Mouse (Mus musculus) kidney, postnatal 14 days (tissue): ENCODE measurements around the gene H2-Oa.

Source experiments
- DNase-seq: peaks from one replicate; pipeline ENCODE4 v3.0.0; 2022; ENCODE audit warnings: mixed read lengths

Gene H2-Oa

GRCm38 (mm10) chr17:34102831-34103230, 10.7 kb downstream of the H2-Oa start:
- no peak for DNase-seq

DNA sequence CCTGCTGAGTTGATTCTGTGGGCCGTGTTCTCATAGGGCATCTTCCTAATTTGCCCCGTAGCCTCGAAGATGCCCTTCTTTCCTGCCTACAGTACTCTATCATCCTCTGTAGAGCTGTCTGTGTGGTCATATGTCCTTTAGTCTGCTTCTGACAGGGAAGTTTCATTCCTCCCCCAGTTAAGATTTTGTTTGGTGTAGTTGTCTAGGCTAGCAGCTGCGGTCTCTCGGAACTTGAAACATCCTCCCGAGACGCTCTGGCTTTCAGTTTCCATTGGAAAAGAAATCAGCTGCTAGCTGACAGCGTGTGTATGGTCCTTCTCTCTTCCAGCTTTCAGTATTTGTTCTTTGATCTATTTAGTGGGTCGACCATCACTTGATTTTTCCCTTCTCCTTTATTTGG, 12.7 kb downstream of the H2-Oa start:
- no peak for DNase-seq

- DNase-seq = no peak
These were observed 14.4 kb downstream of the H2-Oa start for GRCm38 (mm10) chr17:34106555-34106954.

- no peak for DNase-seq
These were observed 15.1 kb downstream of the H2-Oa start for GRCm38 (mm10) chr17:34107109-34107867.

DNA sequence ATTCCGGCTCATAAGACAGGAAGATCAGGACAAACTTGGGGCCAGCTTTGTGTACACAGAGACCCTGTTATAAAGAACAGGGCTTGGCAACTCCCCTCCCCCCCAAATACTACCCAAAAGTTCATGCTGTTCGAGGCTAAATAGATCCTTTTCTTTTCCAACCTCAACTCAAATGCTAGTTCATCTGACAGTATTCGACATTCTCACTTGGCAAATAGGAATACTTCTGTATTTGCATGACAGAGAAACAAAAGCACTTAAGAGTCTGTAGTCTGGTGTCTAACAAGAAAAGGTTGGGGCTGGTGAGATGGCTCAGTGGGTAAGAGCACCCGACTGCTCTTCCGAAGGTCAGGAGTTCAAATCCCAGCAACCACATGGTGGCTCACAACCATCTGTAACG, 16.3 kb downstream of the H2-Oa start:
- no peak for DNase-seq

GRCm38 (mm10) chr17:34109038-34109805, 17.1 kb downstream of the H2-Oa start:
- DNase-seq = peak; percentile 39

- no peak for DNase-seq
These were observed 17.7 kb downstream of the H2-Oa start for GRCm38 (mm10) chr17:34109806-34110195.

DNA sequence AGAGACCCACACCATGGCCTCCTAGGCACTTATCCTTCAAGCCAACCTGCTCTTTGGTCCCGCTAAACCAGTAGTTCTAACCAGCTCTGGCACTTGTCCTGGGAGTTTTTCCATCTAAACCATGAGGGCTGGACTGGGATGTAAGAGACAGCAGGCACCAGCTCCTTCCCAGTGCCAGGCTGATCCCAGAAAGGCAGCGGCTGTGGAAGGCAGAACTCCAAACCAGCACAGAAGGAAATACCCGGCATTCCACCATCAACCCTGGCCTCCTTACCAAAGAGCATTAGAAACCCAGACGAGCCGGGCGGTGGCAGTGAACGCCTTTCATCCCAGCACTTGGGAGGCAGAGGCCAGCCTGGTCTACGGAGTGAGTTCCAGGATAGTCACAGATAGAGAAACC, 18.2 kb downstream of the H2-Oa start:
- no peak for DNase-seq

DNA sequence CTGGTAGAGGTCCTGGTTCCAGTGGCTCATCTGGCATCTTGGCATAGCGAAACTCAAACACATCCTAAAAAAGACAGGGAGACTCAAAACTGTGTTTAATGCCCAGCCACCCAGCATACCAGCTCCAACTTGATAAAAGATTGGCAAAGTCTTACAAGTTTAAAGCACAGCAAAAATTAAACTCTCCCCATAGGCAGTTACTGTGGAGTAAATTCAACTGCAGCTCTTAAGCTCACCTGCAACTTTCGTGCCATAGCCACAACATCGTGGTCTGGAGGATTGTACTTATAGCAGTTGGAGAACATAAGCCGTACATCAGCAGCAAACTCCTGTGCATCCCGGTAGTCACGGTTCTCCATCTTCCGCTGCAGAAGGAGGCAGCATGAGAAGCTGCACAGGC, 22.0 kb downstream of the H2-Oa start:
- no peak for DNase-seq

- no peak for DNase-seq
These were observed 24.7 kb downstream of the H2-Oa start for GRCm38 (mm10) chr17:34116736-34117370.

GRCm38 (mm10) chr17:34117421-34118112, 25.4 kb downstream of the H2-Oa start:
- no peak for DNase-seq

DNA sequence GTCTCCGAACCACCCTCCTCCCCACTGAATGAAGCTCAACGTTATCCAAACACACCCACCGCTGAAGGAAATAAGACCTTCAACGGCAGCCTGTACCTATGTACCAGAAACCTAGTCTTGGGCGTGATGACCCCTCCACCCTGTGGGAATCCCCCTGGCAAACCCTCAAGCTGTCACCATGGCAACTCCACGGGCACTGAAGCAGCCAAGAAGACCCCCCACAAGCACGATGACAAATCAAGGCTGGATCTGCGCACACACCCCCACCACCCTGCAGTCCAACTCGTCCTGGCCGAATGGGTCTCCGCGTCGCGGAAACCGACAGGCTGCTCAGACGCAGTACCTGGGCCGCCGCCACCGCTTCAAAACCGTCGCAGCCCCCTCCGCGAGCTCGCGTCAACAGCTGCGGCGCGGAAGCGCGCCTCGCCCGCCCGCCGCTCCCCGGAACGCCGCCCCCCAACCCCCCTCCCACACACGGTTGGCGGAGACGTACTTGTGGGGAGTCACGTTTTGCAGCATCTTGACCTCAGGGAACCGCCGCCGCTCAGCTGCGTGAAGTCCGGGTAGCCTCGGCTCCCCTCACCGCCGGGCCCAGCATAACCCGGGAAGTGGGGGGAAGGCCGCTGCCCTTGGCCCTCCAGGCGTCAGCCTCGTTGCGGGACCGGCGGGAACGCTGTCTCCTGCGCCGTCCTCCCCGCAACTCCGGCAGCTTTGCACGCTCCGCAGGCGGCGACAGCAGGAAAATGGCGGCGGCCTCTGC, 26.2 kb downstream of the H2-Oa start:
- peak; percentile 48 for DNase-seq

- DNase-seq = no peak
These were observed 26.7 kb downstream of the H2-Oa start for GRCm38 (mm10) chr17:34118873-34119248.

GRCm38 (mm10) chr17:34119249-34120179, 27.4 kb downstream of the H2-Oa start, which contains the start of gene H2-DMa:
TSS of gene H2-DMa (plus strand) at chr17:34119541.
- DNase-seq = peak; percentile 99

GRCm38 (mm10) chr17:34120180-34120723, 28.1 kb downstream of the H2-Oa start:
- peak; percentile 93 for DNase-seq

DNA sequence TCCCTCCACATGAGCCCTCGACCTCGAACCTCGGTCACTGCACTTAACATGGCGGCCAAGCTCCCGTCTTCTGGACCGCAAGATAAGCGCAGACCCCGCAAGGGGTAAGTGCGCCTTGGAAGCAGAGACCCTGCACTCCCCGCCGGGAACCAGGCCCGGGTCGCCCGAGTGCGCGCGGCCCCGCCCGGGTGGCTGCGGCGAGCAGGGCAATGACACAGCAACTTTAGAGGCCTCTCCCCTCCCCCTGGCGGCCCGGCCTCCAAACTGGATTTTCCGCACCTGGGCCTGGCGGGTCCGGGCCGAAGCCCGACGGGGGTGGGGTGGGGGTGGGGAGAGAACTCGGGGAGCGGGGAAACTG, 28.7 kb downstream of the H2-Oa start:
- DNase-seq = peak; percentile 93

- DNase-seq = peak; percentile 93
These were observed 29.2 kb downstream of the H2-Oa start for GRCm38 (mm10) chr17:34121172-34121878.

DNA sequence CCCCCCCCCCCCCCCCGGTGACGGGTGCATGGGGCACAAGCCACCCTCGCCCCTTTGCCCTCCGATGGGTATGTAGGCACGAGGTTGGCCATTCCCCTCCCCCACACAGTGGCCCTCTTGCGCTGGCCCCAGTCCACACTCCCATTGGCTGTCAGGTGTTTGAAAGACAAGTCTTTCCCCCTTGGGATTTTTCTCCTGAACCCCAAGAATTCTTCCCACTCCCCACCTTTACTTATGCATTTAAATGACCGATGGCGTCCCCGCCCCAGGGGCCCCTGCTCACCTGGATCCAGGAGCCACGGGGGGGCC, 29.7 kb downstream of the H2-Oa start:
- peak; percentile 83 for DNase-seq

DNA sequence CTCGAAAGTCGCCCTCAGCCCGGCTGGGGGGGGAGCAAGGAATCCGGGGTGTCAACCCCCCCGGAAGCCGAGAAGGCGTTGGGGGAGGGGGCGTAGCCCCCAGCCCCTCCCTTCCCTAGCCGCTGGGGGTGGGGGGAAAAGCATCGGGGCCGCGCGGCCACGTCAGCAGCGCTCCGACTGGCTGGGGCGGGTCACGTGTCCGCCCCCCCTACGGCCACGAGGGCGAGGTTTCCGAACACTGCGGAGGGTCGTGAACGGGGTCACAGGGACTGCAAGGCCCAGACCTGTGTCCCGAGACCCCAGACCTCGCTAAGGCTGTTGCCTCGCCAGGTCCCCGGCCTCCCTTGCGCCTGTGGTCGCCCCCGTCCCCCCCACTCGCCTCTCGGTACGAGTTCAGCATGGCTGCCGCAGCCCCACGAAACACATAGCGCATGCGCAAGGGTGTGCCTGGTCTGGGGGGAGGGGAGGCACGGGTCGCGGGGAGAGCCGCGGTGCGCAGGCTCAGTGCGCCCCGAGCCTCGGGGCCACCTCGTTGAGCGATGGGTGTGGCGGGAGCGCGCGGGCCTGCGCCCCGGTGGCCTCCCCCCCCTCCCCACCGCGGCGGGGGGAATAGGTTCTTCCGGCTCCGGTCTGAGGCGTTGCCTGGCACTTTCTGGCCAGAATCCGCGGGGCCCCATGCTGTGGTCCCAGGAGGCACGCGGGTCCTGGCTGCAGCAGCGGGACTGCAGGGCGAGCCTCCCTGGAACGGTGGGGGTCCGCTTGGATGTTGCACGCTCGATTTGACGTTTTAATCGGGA, 30.2 kb downstream of the H2-Oa start, which contains the start of gene Brd2:
Gene Brd2 (minus strand): TSS at position 447 of the 797 bp plus-strand sequence.
- DNase-seq = peak; percentile 99
